Mouse (Mus musculus) CH12F3 (cell line): Measurements from ENCODE around the gene Tmem81.
"Not testable (repeated sequence)": the region's sequence is repeated elsewhere in the genome, so short reads cannot be mapped to it uniquely, and the experiment has no call there.

Experiments
- in situ Hi-C: fragments of 300-500 bp; cut with MboI; formaldehyde crosslinking; loops from 2 replicates; pipeline ENCODE4 v1.14.3; 2020; ENCODE audit warnings: low sequenced_read_pairs

Gene Tmem81

GRCm38 (mm10) chr1:132506058-132506457 is at the start of gene Tmem81:
Gene Tmem81 (plus strand): TSS chr1:132506230.
- in situ Hi-C loops = no loop called here

DNA sequence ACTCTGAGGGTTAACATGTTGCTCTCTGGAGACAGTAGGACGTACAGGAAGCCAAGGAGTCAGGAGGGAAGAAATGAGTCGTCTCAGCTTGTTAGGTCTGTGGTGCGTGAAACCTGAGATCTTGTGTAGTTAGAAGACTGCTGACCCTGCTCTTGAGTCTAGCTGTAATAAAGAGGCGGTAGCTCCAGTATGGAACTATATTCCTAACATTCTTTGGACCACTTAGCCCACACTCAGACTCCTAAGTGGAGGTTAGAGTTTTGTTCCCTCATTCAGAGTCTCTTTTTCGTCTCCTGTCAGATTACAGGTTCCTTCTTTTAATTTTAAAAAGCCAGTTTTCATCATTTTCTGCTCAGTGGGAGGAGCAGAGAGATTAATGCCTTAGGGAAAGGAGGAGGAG is 41.4 kb upstream of the Tmem81 start:
- in situ Hi-C loops = no loop called here

- in situ Hi-C loops = no loop called here
Measured at GRCm38 (mm10) chr1:132468926-132469325, 37.1 kb upstream of the Tmem81 start.

DNA sequence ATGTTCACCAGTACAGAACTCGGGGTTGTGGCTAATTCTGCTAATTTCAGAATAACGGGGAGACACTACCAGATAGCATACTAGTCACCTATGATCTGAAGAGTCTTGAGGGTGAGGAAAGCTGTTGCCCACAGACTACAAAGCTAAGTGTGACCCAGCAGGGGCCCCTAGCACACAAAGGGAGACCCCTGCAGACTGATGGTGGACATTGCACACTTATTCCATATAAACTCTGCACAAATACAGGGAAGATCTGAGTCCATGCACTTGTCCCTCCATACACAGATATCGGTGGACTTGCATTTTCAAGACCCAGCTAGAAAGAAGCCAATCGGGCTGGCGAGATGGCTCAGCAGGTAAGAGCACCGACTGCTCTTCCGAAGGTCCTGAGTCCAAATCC is 36.5 kb upstream of the Tmem81 start:
- in situ Hi-C loops = no loop called here

DNA sequence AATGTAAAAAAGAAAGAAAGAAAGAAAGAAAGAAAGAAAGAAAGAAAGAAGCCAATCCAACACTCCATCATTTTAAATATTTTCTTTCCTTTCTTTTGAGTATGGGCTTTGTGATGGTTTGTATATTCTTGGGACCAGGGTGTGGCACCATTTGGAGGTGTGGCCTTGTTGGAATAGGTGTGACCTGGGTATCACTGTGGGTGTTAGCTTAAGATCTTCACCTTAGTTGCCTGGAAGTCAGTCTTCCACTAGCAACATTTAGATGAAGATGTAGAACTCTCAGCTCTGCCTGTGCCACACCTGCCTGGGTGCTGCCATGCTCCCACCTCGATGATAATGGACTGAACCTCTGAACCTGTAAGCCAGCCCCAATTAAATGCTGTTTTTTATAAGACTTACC is 36.0 kb upstream of the Tmem81 start:
- in situ Hi-C loops = not testable (repeated sequence)

DNA sequence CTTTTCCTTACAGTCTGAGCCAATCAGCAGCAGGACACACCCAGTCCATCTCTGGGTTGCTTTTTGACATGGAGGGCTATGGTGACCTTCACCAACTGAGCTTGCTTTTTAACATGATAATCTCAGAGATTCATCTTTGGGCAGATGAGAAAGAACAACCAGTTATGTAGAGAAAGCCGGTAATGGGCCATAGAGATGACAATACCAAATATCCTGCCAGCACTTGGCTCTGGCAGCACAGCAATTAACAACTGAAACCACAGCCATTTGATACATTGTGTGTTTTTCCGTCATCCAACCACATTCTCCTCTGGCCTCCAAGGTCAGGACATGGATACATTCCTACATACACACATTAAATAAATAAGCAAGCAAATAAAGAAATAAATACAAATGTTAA is 35.0 kb upstream of the Tmem81 start:
- in situ Hi-C loops = no loop called here

DNA sequence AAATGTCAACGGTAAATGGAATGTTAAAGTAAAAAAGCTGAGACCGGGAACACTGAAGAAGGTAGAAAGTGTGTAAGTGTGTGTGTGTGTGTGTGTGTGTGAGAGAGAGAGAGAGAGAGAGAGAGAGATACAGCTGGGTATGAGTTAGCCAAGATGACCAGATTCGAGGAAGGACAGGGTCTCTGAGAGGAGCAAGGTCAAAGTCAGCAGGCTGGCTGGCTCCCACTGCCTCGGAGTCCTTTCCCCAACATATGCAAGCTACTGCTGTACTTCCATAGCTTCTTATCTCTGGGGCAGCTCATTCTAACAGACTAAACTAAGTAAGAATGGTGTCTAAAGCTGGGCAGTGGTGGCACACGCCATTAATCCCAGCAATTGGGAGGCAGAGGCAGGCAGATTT is 34.5 kb upstream of the Tmem81 start:
- in situ Hi-C loops = no loop called here

GRCm38 (mm10) chr1:132472537-132472936 is 33.5 kb upstream of the Tmem81 start:
- in situ Hi-C loops = no loop called here

DNA sequence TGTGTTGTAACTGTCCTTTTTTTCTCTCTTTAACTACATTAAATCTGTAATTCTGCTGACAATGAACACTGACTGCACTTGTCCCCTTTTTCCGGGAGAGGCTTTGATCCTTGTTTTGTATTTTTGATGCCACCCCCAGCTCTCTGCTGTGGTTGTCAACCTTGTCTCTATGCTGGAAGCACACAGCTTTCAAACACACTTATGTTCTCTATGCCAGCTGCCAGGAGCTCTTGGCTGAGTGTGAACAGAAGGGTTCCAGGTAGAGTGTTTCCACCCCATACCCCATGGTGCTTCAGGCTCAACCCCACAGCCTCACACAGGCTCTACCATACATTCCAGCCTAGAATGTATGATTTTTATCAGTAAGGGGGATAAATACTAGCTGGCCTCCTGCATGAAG is 31.5 kb upstream of the Tmem81 start:
- in situ Hi-C loops = no loop called here

GRCm38 (mm10) chr1:132476575-132476927 is 29.5 kb upstream of the Tmem81 start:
- in situ Hi-C loops = no loop called here

- in situ Hi-C loops = no loop called here
Measured at GRCm38 (mm10) chr1:132476928-132477691, 28.9 kb upstream of the Tmem81 start, which contains the start of gene Rbbp5. Gene Rbbp5 (plus strand): TSS chr1:132477365.

DNA sequence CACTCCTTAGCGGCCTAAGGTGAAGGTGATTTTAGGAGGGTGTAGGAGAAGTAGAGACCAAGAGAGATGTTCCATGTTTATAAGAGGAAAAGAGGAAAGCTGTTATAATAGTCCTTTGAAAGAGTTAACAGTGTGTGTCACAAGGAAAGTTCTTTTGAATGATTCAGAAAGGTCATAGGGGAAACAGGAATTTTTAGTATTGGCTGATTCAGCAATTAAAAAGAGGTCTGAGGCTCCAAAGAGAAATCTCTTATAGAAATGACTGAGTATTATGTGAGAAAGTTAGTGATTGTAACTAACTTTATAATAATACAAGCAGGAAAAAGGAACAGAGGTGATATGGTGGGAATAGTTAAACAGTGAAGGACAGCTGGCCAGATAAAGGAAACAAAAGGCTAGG is 26.6 kb upstream of the Tmem81 start:
- in situ Hi-C loops = no loop called here

GRCm38 (mm10) chr1:132481619-132482018 is 24.4 kb upstream of the Tmem81 start:
- in situ Hi-C loops = no loop called here

- in situ Hi-C loops = no loop called here
Measured at GRCm38 (mm10) chr1:132483234-132483633, 22.8 kb upstream of the Tmem81 start.

- in situ Hi-C loops = no loop called here
Measured at GRCm38 (mm10) chr1:132483759-132484158, 22.3 kb upstream of the Tmem81 start.

DNA sequence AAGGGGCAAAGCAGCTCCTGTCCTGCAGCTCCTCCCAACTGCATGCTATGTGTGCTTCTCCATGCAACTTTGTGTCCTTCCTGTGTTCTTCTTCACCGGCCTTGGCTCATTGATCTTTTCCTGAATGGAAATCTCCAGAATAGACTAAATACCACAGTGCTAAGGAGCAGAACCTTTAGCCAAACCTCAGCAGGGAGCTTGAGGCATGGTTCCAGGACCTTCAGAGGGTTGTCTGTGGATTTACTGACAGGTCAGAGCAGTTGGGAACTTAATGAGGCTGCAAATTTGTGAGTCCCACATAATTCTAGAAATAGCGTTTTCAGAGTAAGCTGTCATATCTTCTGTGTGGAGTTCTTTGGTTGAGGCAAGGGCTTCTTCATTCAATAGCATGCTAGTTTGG is 5.5 kb upstream of the Tmem81 start:
- in situ Hi-C loops = no loop called here

DNA sequence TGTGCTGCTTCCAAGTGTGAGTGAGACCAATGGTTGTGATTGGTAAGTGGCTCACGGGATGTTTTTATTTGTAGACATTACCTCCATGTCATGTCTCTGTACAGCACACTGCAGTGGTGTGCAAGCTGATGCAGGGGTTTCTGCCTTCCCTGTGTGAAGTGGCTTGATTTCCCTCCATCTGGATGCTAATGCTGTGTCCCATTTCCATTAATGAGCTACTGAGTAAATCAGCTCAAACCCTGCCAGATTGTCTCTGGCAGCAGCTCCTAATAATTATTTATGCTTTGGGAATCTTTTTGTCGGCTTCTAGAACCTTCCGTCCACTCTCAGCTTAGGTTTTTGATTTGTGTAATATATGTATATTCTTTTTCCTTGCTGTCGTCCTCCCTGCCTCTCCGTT is 875 bp upstream of the Tmem81 start:
- in situ Hi-C loops = no loop called here

DNA sequence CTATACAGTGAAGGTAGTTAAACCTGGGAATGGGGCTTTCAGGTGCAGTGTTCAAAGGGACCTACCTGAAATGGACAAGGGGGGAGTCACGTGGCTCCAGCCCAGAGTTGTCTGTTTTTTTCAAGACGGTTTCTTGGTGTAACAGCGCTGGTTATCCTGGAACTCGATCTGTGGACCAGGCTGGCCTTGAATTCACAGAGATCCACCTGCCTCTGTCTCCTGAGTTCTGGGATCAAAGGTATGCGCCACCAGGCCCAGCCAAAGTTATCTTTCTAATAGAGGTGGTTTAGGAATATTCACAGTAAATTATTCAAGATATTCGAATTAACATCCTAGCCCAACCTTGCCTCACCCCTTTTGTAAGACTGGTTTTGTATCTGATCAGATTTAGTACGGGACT is 626 bp downstream of the Tmem81 start:
- in situ Hi-C loops = no loop called here

- in situ Hi-C loops = no loop called here
Measured at GRCm38 (mm10) chr1:132509771-132510170, 3.7 kb downstream of the Tmem81 start.

- in situ Hi-C loops = no loop called here
Measured at GRCm38 (mm10) chr1:132511521-132511920, 5.5 kb downstream of the Tmem81 start.

DNA sequence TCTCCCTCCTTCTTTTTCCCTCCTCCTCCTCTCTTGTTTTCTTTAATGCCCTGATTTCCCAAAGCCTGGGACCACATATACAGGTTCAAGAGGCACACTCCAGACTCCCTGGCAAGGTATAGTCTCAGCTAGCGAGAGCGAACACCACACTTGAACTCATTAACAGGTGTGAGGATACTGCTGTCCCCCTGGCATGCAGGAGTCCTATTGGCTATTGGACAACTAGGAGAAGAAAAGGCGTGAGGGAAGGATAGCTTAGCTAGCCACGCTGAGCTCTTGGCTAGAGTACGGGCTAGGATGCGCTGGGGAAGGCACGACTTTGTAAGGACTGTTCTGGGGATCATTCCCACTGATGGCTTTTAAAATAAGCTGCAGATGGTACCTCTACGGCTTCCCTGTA is 6.1 kb downstream of the Tmem81 start:
- in situ Hi-C loops = no loop called here

DNA sequence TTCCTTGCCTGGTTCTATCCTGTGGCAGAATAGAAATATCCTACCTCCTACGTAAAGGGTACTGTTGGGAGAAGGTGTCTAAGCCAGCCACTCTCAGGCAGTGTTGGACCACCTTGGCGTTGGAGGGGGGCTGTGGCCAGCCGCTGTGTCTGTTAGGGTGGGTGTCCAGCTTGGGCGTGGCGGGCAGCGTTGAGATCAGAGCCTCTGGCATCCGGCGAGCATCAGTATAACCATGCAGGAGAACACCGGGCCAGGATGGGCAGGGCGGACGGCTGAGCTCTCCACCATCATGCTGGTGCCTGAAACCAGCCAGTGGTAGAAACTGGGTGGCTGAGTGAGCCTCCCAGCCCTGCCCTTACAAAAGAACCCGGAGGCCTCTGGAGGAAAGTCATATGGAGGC is 9.3 kb downstream of the Tmem81 start:
- in situ Hi-C loops = no loop called here

DNA sequence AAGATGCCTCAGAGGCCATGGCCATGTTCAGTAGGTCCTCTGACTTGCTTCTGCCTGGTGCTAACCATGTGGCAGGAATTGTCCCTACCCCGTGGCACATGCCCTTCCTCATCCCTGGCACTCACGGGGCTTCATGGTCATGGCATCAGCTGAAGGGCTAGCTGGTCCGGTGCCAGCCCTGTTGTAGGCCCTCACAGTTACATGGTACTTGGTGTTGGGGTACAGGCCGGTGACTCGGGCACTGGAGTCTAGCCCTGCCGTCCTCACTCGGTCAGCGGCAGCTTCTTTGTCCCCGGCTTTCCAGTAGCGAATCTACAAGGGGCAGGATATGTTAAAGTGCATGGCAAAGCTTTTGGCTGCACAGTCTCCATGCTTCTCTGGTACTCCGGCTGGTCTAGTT is 10.7 kb downstream of the Tmem81 start:
- in situ Hi-C loops = no loop called here
